ENCODE assay signal across 9 mouse cellular contexts in genomic region chr16:26519596-26519995, GRCm38 (mm10). TPM values are rescaled to one million over a fixed set of nuclear protein-coding genes. Genes with fewer than 3 reads are reported as not detected.
DNase-seq lines count a peak whose midpoint lies in the region; ATAC-seq and TF ChIP-seq lines count a peak whose summit lies in the region.
"Had no signal": no experiment of that assay in that cellular context is flagged by ENCODE, and none has a peak within 500 bp of the region (broad histone marks: within the 10 kb centered on the region; RNA-seq: fewer than 3 reads in every experiment).

No protein-coding gene starts in this region.

- no peak for DNase-seq in gastrocnemius, adult 2 months
- DNase-seq in gastrocnemius, adult 8-10 months (ENCODE audit: low spot score in 2 of 2), result no peak
- peak; percentile 42 for DNase-seq in midbrain, embryonic 14.5 days
- DNase-seq in c-Kit-positive CD71-negative TER-119-negative erythroid progenitor cells, embryonic 14.5 days (ENCODE audit: low read depth), result peak; percentile 13
- DNase-seq in lung, postnatal 10 days, result peak; percentile 45
- no peak for DNase-seq in cerebellum, adult 11 months

- no peaks in the 10 kb centered on the region for H3K27me3 ChIP-seq in midbrain, embryonic 14.5 days (ENCODE audit: control insufficient read depth, insufficient read depth, low read length)
- H3K27me3 ChIP-seq in midbrain, embryonic 15.5 days (replicated peaks), result no peaks in the 10 kb centered on the region
- H3K27me3 ChIP-seq in midbrain, embryonic 13.5 days, result no peaks in the 10 kb centered on the region

- no peak overlapping the region for H3K4me3 ChIP-seq in gastrocnemius, adult 2 months
- no peak overlapping the region for H3K4me3 ChIP-seq in midbrain, embryonic 14.5 days (replicated peaks; ENCODE audit: low read depth, low read length)
- no peak overlapping the region for H3K4me3 ChIP-seq in midbrain, embryonic 15.5 days
- no peak overlapping the region for H3K4me3 ChIP-seq in midbrain, embryonic 13.5 days (replicated peaks)

- H3K9me3 ChIP-seq in midbrain, embryonic 14.5 days (ENCODE audit: control insufficient read depth, low read length), result no peaks in the 10 kb centered on the region
- no peaks in the 10 kb centered on the region for H3K9me3 ChIP-seq in midbrain, embryonic 15.5 days
- H3K9me3 ChIP-seq in midbrain, embryonic 13.5 days, result no peaks in the 10 kb centered on the region

- no peaks in the 10 kb centered on the region for H3K4me1 ChIP-seq in midbrain, embryonic 14.5 days (ENCODE audit: control insufficient read depth, insufficient read depth, low read length)
- H3K4me1 ChIP-seq in midbrain, embryonic 15.5 days, result no peaks in the 10 kb centered on the region
- H3K4me1 ChIP-seq in midbrain, embryonic 13.5 days (replicated peaks), result no peaks in the 10 kb centered on the region

- intact Hi-C loops in gastrocnemius, adult 2 months (cut with DNase I), result no loop called here

- H3K27ac ChIP-seq in gastrocnemius, adult 2 months, result no peak overlapping the region
- no peak overlapping the region for H3K27ac ChIP-seq in midbrain, embryonic 14.5 days (replicated peaks; ENCODE audit: low read depth, low read length)
- H3K27ac ChIP-seq in midbrain, embryonic 15.5 days, result no peak overlapping the region
- H3K27ac ChIP-seq in midbrain, embryonic 13.5 days, result no peak overlapping the region

- 66% methylated on average over 2 of the region's 2 CpGs for WGBS in midbrain, embryonic 14.5 days
- WGBS in midbrain, embryonic 15.5 days, result 55% methylated on average over 2 of the region's 2 CpGs
- WGBS in midbrain, embryonic 13.5 days, result 53% methylated on average over 2 of the region's 2 CpGs

- TF ChIP-seq CTCF in gastrocnemius, adult 2 months (IDR thresholded peaks at IDR 0.05), result peak; percentile 47; the same call in 1 of the 2 replicates

- H3K9ac ChIP-seq in midbrain, embryonic 14.5 days (replicated peaks; ENCODE audit: low read length), result no peak overlapping the region
- H3K9ac ChIP-seq in midbrain, embryonic 15.5 days, result no peak overlapping the region
- no peak overlapping the region for H3K9ac ChIP-seq in midbrain, embryonic 13.5 days (replicated peaks)

- no peak overlapping the region for H3K4me2 ChIP-seq in midbrain, embryonic 14.5 days (ENCODE audit: low read length)
- no peak overlapping the region for H3K4me2 ChIP-seq in midbrain, embryonic 15.5 days
- H3K4me2 ChIP-seq in midbrain, embryonic 13.5 days (replicated peaks), result no peak overlapping the region

- H3K36me3 ChIP-seq in midbrain, embryonic 14.5 days (ENCODE audit: control insufficient read depth, insufficient read depth, low read length), result no peaks in the 10 kb centered on the region
- H3K36me3 ChIP-seq in midbrain, embryonic 15.5 days (replicated peaks), result no peaks in the 10 kb centered on the region
- no peaks in the 10 kb centered on the region for H3K36me3 ChIP-seq in midbrain, embryonic 13.5 days

- no peak for ATAC-seq in midbrain, embryonic 14.5 days (ENCODE audit: low FRiP score, low TSS enrichment)
- no peak for ATAC-seq in midbrain, embryonic 15.5 days (replicated peaks)
- ATAC-seq in midbrain, embryonic 13.5 days, result no peak

RNA-seq across cellular contexts. Expression of gene Tmem207, which starts 7.0 kb away (rescaled TPM):
- not detected for total RNA-seq in gastrocnemius, adult 2 months (2021)
- not detected for total RNA-seq in gastrocnemius, adult 8-10 months (2022)
- 0.20 TPM in 2 replicates for polyA plus RNA-seq in midbrain, embryonic 14.5 days (2014; fragmentation: Nextera tagmentation; extraction: Ambion mirVana)
- polyA plus RNA-seq in midbrain, embryonic 15.5 days (2015; fragmentation: Nextera tagmentation; extraction: Ambion mirVana), result 0.17 TPM in 1 of 2 replicates, not detected in the other
- polyA plus RNA-seq in midbrain, embryonic 13.5 days (2015; fragmentation: Nextera tagmentation; extraction: Ambion mirVana), result 0.19 and 0.42 TPM in 2 replicates
- total RNA-seq: heart, adult 18-20 months had no signal

RNA-seq across cellular contexts. Expression of gene Cldn16, which starts 56.7 kb away (rescaled TPM):
- total RNA-seq in gastrocnemius, adult 2 months (2021), result not detected
- total RNA-seq in gastrocnemius, adult 8-10 months (2022), result not detected
- polyA plus RNA-seq in midbrain, embryonic 14.5 days (2014; fragmentation: Nextera tagmentation; extraction: Ambion mirVana), result not detected in 2 replicates
- polyA plus RNA-seq in midbrain, embryonic 15.5 days (2015; fragmentation: Nextera tagmentation; extraction: Ambion mirVana), result not detected in 2 replicates
- polyA plus RNA-seq in midbrain, embryonic 13.5 days (2015; fragmentation: Nextera tagmentation; extraction: Ambion mirVana), result not detected in 2 replicates
- total RNA-seq: heart, adult 18-20 months had no signal

Comparison
In these comparisons a context has a peak if more than half of its experiments do, and no peak if none do; other contexts are left out.
1. DNase-seq: peak in midbrain, embryonic 14.5 days (single experiment), c-Kit-positive CD71-negative TER-119-negative erythroid progenitor cells, embryonic 14.5 days (single experiment) and lung, postnatal 10 days (single experiment); none in gastrocnemius, adult 2 months (single experiment), gastrocnemius, adult 8-10 months (0 of 2) and cerebellum, adult 11 months (single experiment).